Mouse (Mus musculus) spleen, postnatal 36 days (tissue): ENCODE results near the gene Abcc4.
A peak's percentile ranks its signal among the peaks of the same experiment; 100 is the strongest.
"Not testable (repeated sequence)": the region's sequence is repeated elsewhere in the genome, so short reads cannot be mapped to it uniquely, and the experiment has no call there.

Source experiments
- DNase-seq, 2 experiments: peaks; one replicate each; pipeline ENCODE4 v3.0.0; 2022; ENCODE audit warnings: low spot score in 2 of 2, mixed read lengths in 1 of 2

The Abcc4 gene

GRCm38 (mm10) chr14:118579013-118579728 lies 126.8 kb downstream of the Abcc4 start:
- no peak for DNase-seq

GRCm38 (mm10) chr14:118577895-118578294 lies 128.1 kb downstream of the Abcc4 start:
- DNase-seq: no peak

- DNase-seq: no peak
These were observed 133.3 kb downstream of the Abcc4 start for GRCm38 (mm10) chr14:118572688-118573245.

- no peak for DNase-seq
These were observed 136.4 kb downstream of the Abcc4 start for GRCm38 (mm10) chr14:118569586-118569985.

GRCm38 (mm10) chr14:118568116-118568673 lies 137.8 kb downstream of the Abcc4 start:
- no peak for DNase-seq

GRCm38 (mm10) chr14:118566809-118567208 lies 139.2 kb downstream of the Abcc4 start:
- no peak for DNase-seq

GRCm38 (mm10) chr14:118566214-118566688 lies 139.8 kb downstream of the Abcc4 start:
- no peak for DNase-seq

GRCm38 (mm10) chr14:118565696-118566095 lies 140.3 kb downstream of the Abcc4 start:
- DNase-seq: no peak

GRCm38 (mm10) chr14:118563570-118563969 lies 142.4 kb downstream of the Abcc4 start:
- DNase-seq: no peak

GRCm38 (mm10) chr14:118552901-118553475 lies 153.0 kb downstream of the Abcc4 start:
- no peak for DNase-seq

GRCm38 (mm10) chr14:118552390-118552789 lies 153.6 kb downstream of the Abcc4 start:
- no peak for DNase-seq

- peak; percentile 6 to 27 for DNase-seq
These were observed 154.2 kb downstream of the Abcc4 start for GRCm38 (mm10) chr14:118551725-118552285.

- DNase-seq: no peak
These were observed 154.8 kb downstream of the Abcc4 start for GRCm38 (mm10) chr14:118551061-118551724.

GRCm38 (mm10) chr14:118544493-118544892 lies 161.5 kb downstream of the Abcc4 start:
- no peak for DNase-seq

- DNase-seq: no peak
These were observed 163.1 kb downstream of the Abcc4 start for GRCm38 (mm10) chr14:118542947-118543346.

- no peak for DNase-seq
These were observed 174.5 kb downstream of the Abcc4 start for GRCm38 (mm10) chr14:118531539-118531938.

GRCm38 (mm10) chr14:118514280-118515031 lies 191.6 kb downstream of the Abcc4 start:
- no peak for DNase-seq

- DNase-seq: not testable (repeated sequence)
These were observed 194.3 kb downstream of the Abcc4 start for GRCm38 (mm10) chr14:118511715-118512114.

- no peak for DNase-seq
These were observed 195.2 kb downstream of the Abcc4 start for GRCm38 (mm10) chr14:118510793-118511192.

GRCm38 (mm10) chr14:118510216-118510615 lies 195.8 kb downstream of the Abcc4 start:
- DNase-seq: no peak

GRCm38 (mm10) chr14:118507829-118508228 lies 198.2 kb downstream of the Abcc4 start:
- DNase-seq: no peak
